Mouse (Mus musculus): ENCODE results near the gene Dcakd. TPM values are rescaled to one million over a fixed set of nuclear protein-coding genes. Genes with fewer than 3 reads are reported as not detected.

Gene Dcakd
- polyA plus RNA-seq, 1 experiment from 2014 or later = 276 TPM

GRCm38 (mm10) chr11:102991681-102992080 is 36.5 kb downstream of the Dcakd start:
- peak overlapping the region; percentile 1; the same call in 1 of the 2 replicates for H3K4me3 ChIP-seq (ENCODE audit: low read depth, low read length)
- H3K27ac ChIP-seq (ENCODE audit: low read depth, low read length) = no peak overlapping the region
- ATAC-seq (replicated peaks; ENCODE audit: low FRiP score) (0 out of 2 replicates have a peak, but pooled peaks have one; percentile 16), DNase-seq (ENCODE audit: low spot score) (peak; percentile 78)
- H3K36me3 ChIP-seq (ENCODE audit: control insufficient read depth, insufficient read depth, low read length) = no peaks in the 10 kb centered on the region; the same call in 1 of the 2 replicates
- H3K27me3 ChIP-seq (ENCODE audit: control insufficient read depth, insufficient read depth, low read length) = peaks cover 17% of the 10 kb centered on the region
- WGBS = under 1% methylated on average over 16 of the region's 16 CpGs
- H3K4me2 ChIP-seq (ENCODE audit: low read depth, low read length, severe bottlenecking) = peak overlapping the region; percentile 35
- peaks cover 21% of the 10 kb centered on the region for H3K4me1 ChIP-seq (replicated peaks; ENCODE audit: control insufficient read depth, insufficient read depth, low read length)
- no peaks in the 10 kb centered on the region for H3K9me3 ChIP-seq (ENCODE audit: control insufficient read depth, low read length)
- H3K9ac ChIP-seq (ENCODE audit: low read length) = peak overlapping the region; percentile 40

- 1% methylated on average over 29 of the region's 29 CpGs for WGBS
Measured at GRCm38 (mm10) chr11:102990152-102990663, 37.9 kb downstream of the Dcakd start.

GRCm38 (mm10) chr11:102989641-102990151 is 38.4 kb downstream of the Dcakd start:
- peaks cover 17% of the 10 kb centered on the region for H3K27me3 ChIP-seq (ENCODE audit: control insufficient read depth, insufficient read depth, low read length)

More at GRCm38 (mm10) chr11:102990152-102990663, 37.9 kb downstream of the Dcakd start:
- Histone ChIP-seq H3K9me3 (ENCODE audit: control insufficient read depth, low read length) (no peaks in the 10 kb centered on the region), H3K4me1 (replicated peaks; ENCODE audit: control insufficient read depth, insufficient read depth, low read length) (peaks cover 21% of the 10 kb centered on the region), H3K36me3 (ENCODE audit: control insufficient read depth, insufficient read depth, low read length) (no peaks in the 10 kb centered on the region; the same call in 1 of the 2 replicates), H3K27ac (ENCODE audit: low read depth, low read length) (no peak overlapping the region), H3K27me3 (ENCODE audit: control insufficient read depth, insufficient read depth, low read length) (peaks cover 17% of the 10 kb centered on the region), H3K4me3 (ENCODE audit: low read depth, low read length) (peak overlapping the region; percentile 23), H3K4me2 (ENCODE audit: low read depth, low read length, severe bottlenecking) (peak overlapping the region; percentile 65), H3K9ac (ENCODE audit: low read length) (no peak overlapping the region)
- no peak for ATAC-seq (replicated peaks; ENCODE audit: low FRiP score)
- DNase-seq (ENCODE audit: low spot score) = peak; percentile 66

GRCm38 (mm10) chr11:102985160-102985559 is 43.0 kb downstream of the Dcakd start:
- H3K36me3 ChIP-seq (ENCODE audit: control insufficient read depth, insufficient read depth, low read length) = no peaks in the 10 kb centered on the region
- H3K27me3 ChIP-seq (ENCODE audit: control insufficient read depth, insufficient read depth, low read length) = peaks cover 10% of the 10 kb centered on the region; the same call in 1 of the 2 replicates
- no peak overlapping the region for H3K27ac ChIP-seq (ENCODE audit: low read depth, low read length)
- WGBS = 63% methylated on average over 5 of the region's 6 CpGs
- no peak overlapping the region for H3K4me2 ChIP-seq (ENCODE audit: low read depth, low read length, severe bottlenecking)
- H3K4me1 ChIP-seq (replicated peaks; ENCODE audit: control insufficient read depth, insufficient read depth, low read length) = no peaks in the 10 kb centered on the region; the same call in 1 of the 2 replicates
- no peak overlapping the region for H3K4me3 ChIP-seq (ENCODE audit: low read depth, low read length)
- H3K9ac ChIP-seq (ENCODE audit: low read length) = no peak overlapping the region
- H3K9me3 ChIP-seq (ENCODE audit: control insufficient read depth, low read length) = no peaks in the 10 kb centered on the region
- ATAC-seq (replicated peaks; ENCODE audit: low FRiP score) (no peak), DNase-seq (ENCODE audit: low spot score) (no peak)

More at GRCm38 (mm10) chr11:102989641-102990151, 38.4 kb downstream of the Dcakd start:
- Histone ChIP-seq H3K4me3 (ENCODE audit: low read depth, low read length) (peak overlapping the region; percentile 23), H3K27ac (ENCODE audit: low read depth, low read length) (no peak overlapping the region), H3K9ac (ENCODE audit: low read length) (0 out of 2 replicates have a peak overlapping the region, but pooled peaks have one; percentile 25), H3K36me3 (ENCODE audit: control insufficient read depth, insufficient read depth, low read length) (no peaks in the 10 kb centered on the region; the same call in 1 of the 2 replicates), H3K4me2 (ENCODE audit: low read depth, low read length, severe bottlenecking) (peak overlapping the region; percentile 65), H3K9me3 (ENCODE audit: control insufficient read depth, low read length) (no peaks in the 10 kb centered on the region), H3K4me1 (replicated peaks; ENCODE audit: control insufficient read depth, insufficient read depth, low read length) (peaks cover 21% of the 10 kb centered on the region)
- no peak for ATAC-seq (replicated peaks; ENCODE audit: low FRiP score)
- WGBS = 6% methylated on average over 28 of the region's 28 CpGs
- no peak for DNase-seq (ENCODE audit: low spot score)

- Histone ChIP-seq H3K27me3 (ENCODE audit: control insufficient read depth, insufficient read depth, low read length) (peaks cover 9% of the 10 kb centered on the region; the same call in 1 of the 2 replicates), H3K4me1 (replicated peaks; ENCODE audit: control insufficient read depth, insufficient read depth, low read length) (no peaks in the 10 kb centered on the region), H3K4me3 (ENCODE audit: low read depth, low read length) (no peak overlapping the region), H3K9me3 (ENCODE audit: control insufficient read depth, low read length) (no peaks in the 10 kb centered on the region), H3K4me2 (ENCODE audit: low read depth, low read length, severe bottlenecking) (no peak overlapping the region), H3K36me3 (ENCODE audit: control insufficient read depth, insufficient read depth, low read length) (no peaks in the 10 kb centered on the region), H3K9ac (ENCODE audit: low read length) (no peak overlapping the region), H3K27ac (ENCODE audit: low read depth, low read length) (no peak overlapping the region)
- DNase-seq (ENCODE audit: low spot score) (no peak), ATAC-seq (replicated peaks; ENCODE audit: low FRiP score) (no peak)
- WGBS = 69% methylated on average over 4 of the region's 4 CpGs
Measured at GRCm38 (mm10) chr11:102984615-102985014, 43.5 kb downstream of the Dcakd start.

GRCm38 (mm10) chr11:102984086-102984485 is 44.0 kb downstream of the Dcakd start:
- Histone ChIP-seq H3K27me3 (ENCODE audit: control insufficient read depth, insufficient read depth, low read length) (peaks cover 4% of the 10 kb centered on the region; the same call in 1 of the 2 replicates), H3K4me2 (ENCODE audit: low read depth, low read length, severe bottlenecking) (no peak overlapping the region), H3K36me3 (ENCODE audit: control insufficient read depth, insufficient read depth, low read length) (no peaks in the 10 kb centered on the region), H3K27ac (ENCODE audit: low read depth, low read length) (no peak overlapping the region), H3K4me3 (ENCODE audit: low read depth, low read length) (no peak overlapping the region), H3K9me3 (ENCODE audit: control insufficient read depth, low read length) (no peaks in the 10 kb centered on the region), H3K9ac (ENCODE audit: low read length) (no peak overlapping the region), H3K4me1 (replicated peaks; ENCODE audit: control insufficient read depth, insufficient read depth, low read length) (no peaks in the 10 kb centered on the region)
- no peak for ATAC-seq (replicated peaks; ENCODE audit: low FRiP score)
- WGBS = 89% methylated on average over 9 of the region's 9 CpGs
- DNase-seq (ENCODE audit: low spot score) = no peak

- no peak for ATAC-seq (replicated peaks; ENCODE audit: low FRiP score)
Measured at GRCm38 (mm10) chr11:102981151-102981890, 46.8 kb downstream of the Dcakd start.

GRCm38 (mm10) chr11:102978052-102978666 is 50.0 kb downstream of the Dcakd start:
- H3K36me3 ChIP-seq (ENCODE audit: control insufficient read depth, insufficient read depth, low read length) = no peaks in the 10 kb centered on the region
- H3K9ac ChIP-seq (ENCODE audit: low read length) = no peak overlapping the region
- no peak overlapping the region for H3K4me2 ChIP-seq (ENCODE audit: low read depth, low read length, severe bottlenecking)
- no peak for ATAC-seq (replicated peaks; ENCODE audit: low FRiP score)
- no peaks in the 10 kb centered on the region for H3K9me3 ChIP-seq (ENCODE audit: control insufficient read depth, low read length)
- no peak for DNase-seq (ENCODE audit: low spot score)
- H3K4me1 ChIP-seq (replicated peaks; ENCODE audit: control insufficient read depth, insufficient read depth, low read length) = no peaks in the 10 kb centered on the region
- H3K27me3 ChIP-seq (ENCODE audit: control insufficient read depth, insufficient read depth, low read length) = no peaks in the 10 kb centered on the region
- H3K4me3 ChIP-seq (ENCODE audit: low read depth, low read length) = no peak overlapping the region
- no peak overlapping the region for H3K27ac ChIP-seq (ENCODE audit: low read depth, low read length)
- WGBS = 62% methylated on average over 6 of the region's 6 CpGs

More at GRCm38 (mm10) chr11:102981151-102981890, 46.8 kb downstream of the Dcakd start:
- no peak for DNase-seq (ENCODE audit: low spot score)
- Histone ChIP-seq H3K36me3 (ENCODE audit: control insufficient read depth, insufficient read depth, low read length) (no peaks in the 10 kb centered on the region), H3K27ac (ENCODE audit: low read depth, low read length) (no peak overlapping the region), H3K27me3 (ENCODE audit: control insufficient read depth, insufficient read depth, low read length) (no peaks in the 10 kb centered on the region), H3K4me1 (replicated peaks; ENCODE audit: control insufficient read depth, insufficient read depth, low read length) (no peaks in the 10 kb centered on the region), H3K9me3 (ENCODE audit: control insufficient read depth, low read length) (no peaks in the 10 kb centered on the region), H3K4me3 (ENCODE audit: low read depth, low read length) (no peak overlapping the region), H3K4me2 (ENCODE audit: low read depth, low read length, severe bottlenecking) (no peak overlapping the region), H3K9ac (ENCODE audit: low read length) (no peak overlapping the region)
- WGBS = 74% methylated on average over 10 of the region's 10 CpGs

Data from forebrain, embryonic 11.5 days (tissue).